Mouse (Mus musculus) spleen, adult 18-20 months (tissue): Measurements from ENCODE around the gene Fam219a.
A peak's percentile ranks its signal among the peaks of the same experiment; 100 is the strongest.

Source experiments
- DNase-seq, 2 experiments: peaks; one replicate each; pipeline ENCODE4 v3.0.0; 2022; ENCODE audit warnings: mixed read lengths in 2 of 2

Fam219a gene

GRCm38 (mm10) chr4:41552529-41552928, 16.8 kb downstream of the Fam219a start:
- DNase-seq: peak; percentile 52 to 78

GRCm38 (mm10) chr4:41547086-41547485, 22.3 kb downstream of the Fam219a start:
- DNase-seq: no peak

GRCm38 (mm10) chr4:41545985-41546384, 23.4 kb downstream of the Fam219a start:
- DNase-seq: no peak

GRCm38 (mm10) chr4:41542136-41542535, 27.2 kb downstream of the Fam219a start:
- DNase-seq: no peak

GRCm38 (mm10) chr4:41534866-41535265, 34.5 kb downstream of the Fam219a start:
- no peak for DNase-seq

GRCm38 (mm10) chr4:41532420-41532819, 36.9 kb downstream of the Fam219a start:
- DNase-seq: no peak

- DNase-seq: no peak
Measured at GRCm38 (mm10) chr4:41527996-41528395, 41.3 kb downstream of the Fam219a start.

- DNase-seq: no peak
Measured at GRCm38 (mm10) chr4:41527076-41527475, 42.3 kb downstream of the Fam219a start.

- DNase-seq: no peak
Measured at GRCm38 (mm10) chr4:41526553-41526952, 42.8 kb downstream of the Fam219a start.

GRCm38 (mm10) chr4:41524829-41525228, 44.5 kb downstream of the Fam219a start:
- no peak for DNase-seq

GRCm38 (mm10) chr4:41523839-41524238, 45.5 kb downstream of the Fam219a start:
- DNase-seq: no peak

- peak in 1 of 2 experiments; percentile 26 for DNase-seq
Measured at GRCm38 (mm10) chr4:41522788-41523187, 46.5 kb downstream of the Fam219a start.

- no peak for DNase-seq
Measured at GRCm38 (mm10) chr4:41522136-41522535, 47.2 kb downstream of the Fam219a start.

- no peak for DNase-seq
Measured at GRCm38 (mm10) chr4:41520641-41521040, 48.7 kb downstream of the Fam219a start.

GRCm38 (mm10) chr4:41519195-41519594, 50.1 kb downstream of the Fam219a start:
- no peak for DNase-seq

GRCm38 (mm10) chr4:41518349-41518748, 51.0 kb downstream of the Fam219a start:
- no peak for DNase-seq

GRCm38 (mm10) chr4:41517233-41517632, 52.1 kb downstream of the Fam219a start, which contains the start of gene 1110017D15Rik:
1110017D15Rik (minus strand) TSS chr4:41517333.
- DNase-seq: no peak

GRCm38 (mm10) chr4:41513714-41514113, 55.6 kb downstream of the Fam219a start:
- no peak for DNase-seq

GRCm38 (mm10) chr4:41513309-41513708, 56.0 kb downstream of the Fam219a start:
- no peak for DNase-seq

- DNase-seq: no peak
Measured at GRCm38 (mm10) chr4:41507998-41508397, 61.3 kb downstream of the Fam219a start.

- DNase-seq: no peak
Measured at GRCm38 (mm10) chr4:41507326-41507924, 61.9 kb downstream of the Fam219a start.

GRCm38 (mm10) chr4:41506906-41507305, 62.4 kb downstream of the Fam219a start:
- DNase-seq: peak; percentile 36 to 71

- peak in 1 of 2 experiments; percentile 37 for DNase-seq
Measured at GRCm38 (mm10) chr4:41506156-41506555, 63.2 kb downstream of the Fam219a start.

GRCm38 (mm10) chr4:41505131-41505551, 64.2 kb downstream of the Fam219a start:
- DNase-seq: no peak

GRCm38 (mm10) chr4:41504325-41504724, 65.0 kb downstream of the Fam219a start:
- no peak for DNase-seq
